Comparison of ENCODE assay signal across 14 mouse cellular contexts in genomic region chr5:150229776-150230175, GRCm38 (mm10).
DNase-seq lines count a peak whose midpoint lies in the region; ATAC-seq and TF ChIP-seq lines count a peak whose summit lies in the region.
"Had no signal": no experiment of that assay in that cellular context is flagged by ENCODE, and none has a peak within 500 bp of the region (broad histone marks: within the 10 kb centered on the region; RNA-seq: fewer than 3 reads in every experiment).

No protein-coding gene starts in this region.

- H3K4me3 ChIP-seq in hindbrain, embryonic 11.5 days (ENCODE audit: low read depth, low read length), result no peak overlapping the region
- H3K4me3 ChIP-seq in hindbrain, embryonic 16.5 days (ENCODE audit: low read length), result no peak overlapping the region
- H3K4me3 ChIP-seq in lung, postnatal 0 days (ENCODE audit: low read depth, low read length), result no peak overlapping the region
- no peak overlapping the region for H3K4me3 ChIP-seq in ES-E14 (ENCODE audit: insufficient read depth in 1 of 2, low read depth in 1 of 2, low read length in 2 of 2, poor library complexity in 1 of 2, severe bottlenecking in 1 of 2)
- no peak overlapping the region for H3K4me3 ChIP-seq in limb, embryonic 10.5 days
- H3K4me3 ChIP-seq: embryonic facial prominence, embryonic 15.5 days; heart, embryonic 15.5 days; liver, embryonic 15.5 days had no signal

- H3K9ac ChIP-seq in hindbrain, embryonic 11.5 days (ENCODE audit: low read depth, low read length), result no peak overlapping the region
- no peak overlapping the region for H3K9ac ChIP-seq in hindbrain, embryonic 16.5 days (ENCODE audit: low read depth, low read length)
- no peak overlapping the region for H3K9ac ChIP-seq in lung, postnatal 0 days (replicated peaks; ENCODE audit: low read depth)
- H3K9ac ChIP-seq in ES-E14 (ENCODE audit: insufficient read depth, low read depth, low read length, poor library complexity, severe bottlenecking), result no peak overlapping the region
- H3K9ac ChIP-seq: embryonic facial prominence, embryonic 15.5 days; heart, embryonic 15.5 days; liver, embryonic 15.5 days had no signal

- no peaks in the 10 kb centered on the region for H3K27me3 ChIP-seq in hindbrain, embryonic 11.5 days (ENCODE audit: control insufficient read depth, insufficient read depth, low read length)
- no peaks in the 10 kb centered on the region for H3K27me3 ChIP-seq in hindbrain, embryonic 16.5 days (replicated peaks; ENCODE audit: control insufficient read depth, insufficient read depth, low read length)
- no peaks in the 10 kb centered on the region for H3K27me3 ChIP-seq in lung, postnatal 0 days (replicated peaks; ENCODE audit: insufficient read depth, low read length)
- no peaks in the 10 kb centered on the region for H3K27me3 ChIP-seq in limb, embryonic 10.5 days (ENCODE audit: low read depth, poor library complexity, severe bottlenecking)
- H3K27me3 ChIP-seq: embryonic facial prominence, embryonic 15.5 days; heart, embryonic 15.5 days; liver, embryonic 15.5 days had no signal

- no peak for ATAC-seq in hindbrain, embryonic 11.5 days (ENCODE audit: low FRiP score)
- no peak for ATAC-seq in hindbrain, embryonic 16.5 days
- ATAC-seq in lung, postnatal 0 days, result no peak
- ATAC-seq in cerebellum, adult (ENCODE audit: insufficient number of reproducible peaks, low FRiP score, low TSS enrichment), result no peak
- ATAC-seq: forebrain, embryonic 14.5 days had no signal

- TF ChIP-seq EP300 in lung, postnatal 0 days (IDR thresholded peaks at IDR 0.05), result no peak

- WGBS in hindbrain, embryonic 11.5 days, result 90% methylated on average over 4 of the region's 4 CpGs
- WGBS in hindbrain, embryonic 16.5 days, result 87% methylated on average over 4 of the region's 4 CpGs
- WGBS in lung, postnatal 0 days, result 90% methylated on average over 4 of the region's 4 CpGs
- 89% methylated on average over 4 of the region's 4 CpGs for WGBS in limb, embryonic 10.5 days

- H3K9me3 ChIP-seq in hindbrain, embryonic 11.5 days (ENCODE audit: control insufficient read depth, low read length), result no peaks in the 10 kb centered on the region
- no peaks in the 10 kb centered on the region for H3K9me3 ChIP-seq in hindbrain, embryonic 16.5 days (ENCODE audit: control insufficient read depth, low read length)
- no peaks in the 10 kb centered on the region for H3K9me3 ChIP-seq in lung, postnatal 0 days (ENCODE audit: low read length)
- no peaks in the 10 kb centered on the region for H3K9me3 ChIP-seq in ES-E14 (ENCODE audit: control insufficient read depth, insufficient read depth, low read depth, low read length)
- H3K9me3 ChIP-seq in limb, embryonic 10.5 days (replicated peaks), result no peaks in the 10 kb centered on the region
- H3K9me3 ChIP-seq: embryonic facial prominence, embryonic 15.5 days had no signal

- H3K4me1 ChIP-seq in hindbrain, embryonic 11.5 days (replicated peaks; ENCODE audit: control insufficient read depth, insufficient read depth, low read length), result no peaks in the 10 kb centered on the region
- 0 out of 2 replicates have a peak, but pooled peaks cover 2% of the 10 kb centered on the region for H3K4me1 ChIP-seq in hindbrain, embryonic 16.5 days (ENCODE audit: control insufficient read depth, insufficient read depth, low read depth, low read length)
- no peaks in the 10 kb centered on the region for H3K4me1 ChIP-seq in lung, postnatal 0 days (ENCODE audit: insufficient read depth, low read depth, low read length)
- H3K4me1 ChIP-seq in ES-E14 (ENCODE audit: control insufficient read depth in 2 of 2, insufficient read depth in 2 of 2, low read length in 2 of 2, poor library complexity in 1 of 2), result peaks cover 0 to 5% of the 10 kb centered on the region in 2 experiments; a peak in 2 of 4 replicates
- H3K4me1 ChIP-seq in limb, embryonic 10.5 days, result peaks cover 14% of the 10 kb centered on the region

- DNase-seq in hindbrain, embryonic 11.5 days (ENCODE audit: low spot score), result peak; percentile 12
- no peak for DNase-seq in lung, postnatal 0 days (ENCODE audit: low spot score)
- no peak for DNase-seq in lung, postnatal 10 days
- peak; percentile 33 for DNase-seq in ES-E14 (ENCODE audit: low read depth, low spot score)
- DNase-seq in limb, embryonic 10.5 days (ENCODE audit: low spot score), result peak; percentile 35
- no peak for DNase-seq in embryo, embryonic 10.5 days (ENCODE audit: low spot score)
- DNase-seq: gastrocnemius, postnatal 36 days; thymus, postnatal 36 days had no signal

- in situ Hi-C loops in ES-E14 (cut with MboI; ENCODE audit: low sequenced_read_pairs in 2 of 2, unreplicated experiment in 2 of 2), result no loop called here

- no peak overlapping the region for H3K27ac ChIP-seq in hindbrain, embryonic 11.5 days (ENCODE audit: low read depth, low read length)
- H3K27ac ChIP-seq in hindbrain, embryonic 16.5 days (ENCODE audit: low read depth, low read length), result no peak overlapping the region
- H3K27ac ChIP-seq in lung, postnatal 0 days (ENCODE audit: low read length), result no peak overlapping the region
- no peak overlapping the region for H3K27ac ChIP-seq in ES-E14 (ENCODE audit: insufficient read depth, low read depth, low read length, poor library complexity, severe bottlenecking)
- no peak overlapping the region for H3K27ac ChIP-seq in limb, embryonic 10.5 days
- H3K27ac ChIP-seq: embryonic facial prominence, embryonic 15.5 days; heart, embryonic 15.5 days; liver, embryonic 15.5 days had no signal

- TF ChIP-seq CTCF in lung, postnatal 0 days (IDR thresholded peaks at IDR 0.05), result peak; percentile 42

- no peak overlapping the region for H3K4me2 ChIP-seq in hindbrain, embryonic 11.5 days (replicated peaks; ENCODE audit: low read depth, low read length)
- no peak overlapping the region for H3K4me2 ChIP-seq in hindbrain, embryonic 16.5 days (ENCODE audit: low read length)
- no peak overlapping the region for H3K4me2 ChIP-seq in lung, postnatal 0 days (replicated peaks; ENCODE audit: low read depth, low read length)
- H3K4me2 ChIP-seq: embryonic facial prominence, embryonic 15.5 days; heart, embryonic 15.5 days; liver, embryonic 15.5 days had no signal

- H3K36me3 ChIP-seq in hindbrain, embryonic 11.5 days (ENCODE audit: control insufficient read depth, insufficient read depth, low read length), result no peaks in the 10 kb centered on the region
- H3K36me3 ChIP-seq in hindbrain, embryonic 16.5 days (ENCODE audit: control insufficient read depth, insufficient read depth, low read length), result no peaks in the 10 kb centered on the region
- no peaks in the 10 kb centered on the region for H3K36me3 ChIP-seq in lung, postnatal 0 days (ENCODE audit: insufficient read depth, low read length)
- H3K36me3 ChIP-seq in ES-E14 (ENCODE audit: control insufficient read depth, insufficient read depth, low read length, poor library complexity, severe bottlenecking), result no peaks in the 10 kb centered on the region
- H3K36me3 ChIP-seq in limb, embryonic 10.5 days, result no peaks in the 10 kb centered on the region
- H3K36me3 ChIP-seq: embryonic facial prominence, embryonic 15.5 days; heart, embryonic 15.5 days; liver, embryonic 15.5 days had no signal

TF ChIP-seq in ES-E14, 5 proteins besides CTCF, POLR2A, EP300 and RAD21:
- TF ChIP-seq ZC3H11A (IDR thresholded peaks at IDR 0.05; ENCODE audit: borderline replicate concordance, low read depth, low read length), result no peak
- no peak for TF ChIP-seq MAFK (IDR thresholded peaks at IDR 0.05; ENCODE audit: insufficient read depth, low read depth, low read length)
- TF ChIP-seq HCFC1 (IDR thresholded peaks at IDR 0.05; ENCODE audit: borderline replicate concordance, insufficient read depth, low read length), result no peak
- TF ChIP-seq ZNF384 (IDR thresholded peaks at IDR 0.05; ENCODE audit: low read depth, low read length), result no peak
- TF ChIP-seq CHD2 (IDR thresholded peaks at IDR 0.05; ENCODE audit: low read depth, low read length), result no peak

Comparison
In these comparisons a context has a peak if more than half of its experiments do, and no peak if none do; other contexts are left out.
1. DNase-seq: peak in hindbrain, embryonic 11.5 days (single experiment), ES-E14 (single experiment) and limb, embryonic 10.5 days (single experiment); none in lung, postnatal 0 days (single experiment), lung, postnatal 10 days (single experiment) and embryo, embryonic 10.5 days (single experiment).